Mouse (Mus musculus): ENCODE measurements around the gene Nrcam.
A peak's percentile ranks its signal among the peaks of the same experiment; 100 is the strongest.
"Not testable (repeated sequence)": the region's sequence is repeated elsewhere in the genome, so short reads cannot be mapped to it uniquely, and the experiment has no call there.

Gene Nrcam

DNA sequence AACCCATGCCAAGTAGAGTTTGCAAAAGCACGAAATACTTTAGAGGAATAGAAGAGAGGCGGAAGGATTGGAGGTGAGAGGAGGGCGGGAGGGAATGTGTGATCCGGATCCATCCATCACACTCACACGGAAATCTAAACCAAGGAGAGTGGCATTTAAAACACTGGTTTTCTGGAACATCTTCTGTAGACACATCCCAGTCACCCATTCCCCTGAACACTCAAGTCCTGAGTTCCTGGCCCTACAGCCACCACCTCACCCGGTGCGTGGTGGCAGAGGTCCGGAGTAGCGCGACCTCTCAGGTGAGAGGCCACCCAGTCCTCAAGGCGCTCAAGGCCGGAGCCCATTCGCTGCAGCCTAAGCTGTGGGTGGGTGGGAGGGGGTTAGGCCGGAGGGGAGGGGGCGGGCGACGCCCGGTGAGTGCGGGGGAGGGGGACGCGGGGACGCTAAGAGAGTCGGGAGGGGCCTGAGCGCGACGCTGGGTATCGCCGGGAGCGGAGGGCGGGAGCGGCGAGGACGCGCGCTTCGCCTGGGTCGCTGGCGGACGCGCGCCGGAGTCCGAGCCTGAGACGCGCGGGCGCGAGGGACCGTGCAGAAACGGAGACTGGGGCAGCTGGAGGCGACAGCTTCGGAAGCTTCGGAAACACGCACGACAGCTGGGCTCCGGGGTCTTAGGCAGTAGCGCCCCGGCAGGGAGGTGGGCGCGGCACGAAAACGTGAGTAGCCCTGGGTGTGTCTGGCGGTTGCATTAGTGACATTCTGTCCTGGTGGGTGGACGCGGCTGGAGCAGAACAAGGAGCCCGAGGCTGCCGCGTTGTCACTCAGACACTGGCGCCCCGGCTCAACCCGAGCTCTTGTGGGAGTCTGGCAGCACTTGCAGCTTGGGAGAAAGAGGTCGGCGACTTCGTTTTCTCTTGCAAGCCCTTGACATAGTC is at the start of gene Nrcam:
Gene Nrcam (plus strand): TSS at position 505 of the 935 bp plus-strand sequence.
- DNase-seq = peak; percentile 86 to 91

DNA sequence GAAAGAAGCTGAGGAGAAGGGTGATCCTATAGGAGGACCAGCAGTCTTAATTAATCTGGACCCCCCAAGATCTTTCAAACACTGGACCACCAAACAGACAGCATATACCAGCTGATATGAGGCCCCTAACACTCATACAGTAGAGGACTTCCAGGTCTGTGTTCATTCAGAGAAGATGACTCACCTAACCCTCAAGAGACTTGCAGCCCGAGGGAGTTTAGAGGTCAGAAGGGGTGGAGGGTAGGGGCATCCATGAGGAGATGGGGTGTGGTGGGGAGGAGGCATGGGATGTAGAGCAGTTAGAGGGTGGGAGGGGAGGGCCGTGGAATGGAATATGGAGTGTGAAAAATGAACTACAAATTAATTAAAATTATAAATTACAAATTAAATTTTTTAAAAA is 48.5 kb upstream of the Nrcam start:
- DNase-seq = not testable (repeated sequence)

DNA sequence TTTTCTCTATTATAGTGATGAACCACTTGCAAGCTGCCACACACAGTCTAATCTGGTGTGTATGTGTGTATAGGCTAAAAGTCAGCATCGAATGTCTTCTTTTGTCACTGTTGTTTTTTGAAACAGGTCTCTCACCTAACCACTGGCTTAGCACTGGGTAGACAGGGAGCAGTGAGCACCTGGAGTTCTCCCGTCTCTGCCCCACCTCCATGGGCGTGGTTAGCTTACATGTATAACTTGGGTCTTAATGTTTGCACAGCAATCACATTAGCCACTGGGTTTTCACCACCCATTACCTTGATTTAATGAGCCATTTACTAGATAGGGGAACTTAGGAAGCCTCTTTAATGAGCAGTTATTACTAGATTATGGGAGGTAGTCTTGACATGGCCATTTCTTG is 47.2 kb upstream of the Nrcam start:
- DNase-seq = no peak

DNA sequence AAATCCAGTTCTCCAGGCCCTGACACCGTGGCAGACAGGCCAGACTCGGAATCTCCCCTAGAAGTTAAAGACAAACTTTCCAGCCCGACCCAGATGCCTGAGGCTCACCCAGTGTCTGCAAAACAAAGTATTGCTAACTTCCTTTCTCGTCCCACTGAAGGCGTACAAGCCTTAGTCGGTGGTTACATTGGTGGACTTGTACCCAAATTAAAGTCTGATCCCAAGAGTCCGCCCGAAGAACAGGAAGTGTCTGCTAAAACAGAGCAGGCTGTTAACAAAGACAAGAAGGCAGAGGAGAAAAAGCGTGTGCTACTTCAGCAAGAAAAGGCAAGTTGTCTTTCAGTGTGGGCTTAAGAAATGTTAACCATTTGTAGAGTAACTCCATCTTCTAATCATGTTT is 45.3 kb upstream of the Nrcam start:
- no peak for DNase-seq

DNA sequence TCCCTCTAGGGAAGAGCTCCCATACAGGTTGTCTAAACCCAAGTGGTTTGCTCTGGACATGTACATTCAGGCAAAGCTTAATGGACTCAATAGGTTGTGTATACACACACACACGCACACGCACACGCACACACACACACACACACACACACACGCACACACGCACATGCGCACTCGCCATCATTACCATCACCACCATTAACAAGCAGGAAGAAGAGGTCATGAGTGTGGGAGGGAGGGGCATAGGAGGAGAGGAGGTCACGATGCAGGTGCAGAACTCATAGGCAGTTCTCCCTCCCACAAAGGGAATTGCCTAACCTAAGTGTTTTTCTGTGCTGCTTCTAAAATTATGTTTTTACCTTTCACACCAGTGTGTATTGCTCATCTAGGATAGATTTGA is 41.7 kb upstream of the Nrcam start:
- DNase-seq = no peak

DNA sequence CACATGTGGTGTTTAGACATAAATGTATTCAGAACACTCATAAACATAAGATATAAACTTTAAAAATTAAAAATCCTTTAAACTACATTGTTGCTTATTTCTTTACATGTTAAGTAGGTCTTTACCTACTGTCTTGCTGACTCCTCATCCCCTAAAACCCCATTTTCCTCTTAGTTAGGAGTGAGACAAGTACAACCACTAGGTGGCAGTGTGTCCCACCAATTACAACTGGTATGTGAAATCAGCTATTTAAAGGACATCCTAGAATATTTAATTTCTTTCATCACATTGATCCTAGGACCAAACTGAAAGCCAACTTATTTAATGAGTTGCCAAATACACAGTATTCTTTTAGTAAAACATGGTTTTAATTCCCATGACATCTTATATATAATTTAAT is 36.4 kb upstream of the Nrcam start:
- DNase-seq = peak; percentile 88 to 92

DNA sequence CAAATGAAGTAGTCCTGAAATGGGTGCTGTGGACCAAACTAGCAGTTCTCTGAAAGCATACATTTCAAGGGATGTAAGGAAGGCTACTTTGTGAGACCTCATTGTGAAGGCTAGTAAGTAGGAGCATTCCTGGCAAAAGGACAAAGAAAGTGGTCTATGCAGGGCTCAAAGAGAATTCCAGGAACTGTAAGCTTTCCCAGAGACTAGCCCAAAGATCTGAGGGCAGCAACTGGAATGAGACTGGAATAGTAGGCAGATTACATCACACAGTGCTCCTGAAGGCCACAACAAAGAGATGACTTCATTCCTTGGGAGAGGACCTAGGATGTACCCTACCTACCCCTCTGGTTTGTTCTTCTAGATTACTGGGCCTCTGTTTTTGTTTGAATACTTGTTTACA is 27.9 kb upstream of the Nrcam start:
- DNase-seq = no peak

DNA sequence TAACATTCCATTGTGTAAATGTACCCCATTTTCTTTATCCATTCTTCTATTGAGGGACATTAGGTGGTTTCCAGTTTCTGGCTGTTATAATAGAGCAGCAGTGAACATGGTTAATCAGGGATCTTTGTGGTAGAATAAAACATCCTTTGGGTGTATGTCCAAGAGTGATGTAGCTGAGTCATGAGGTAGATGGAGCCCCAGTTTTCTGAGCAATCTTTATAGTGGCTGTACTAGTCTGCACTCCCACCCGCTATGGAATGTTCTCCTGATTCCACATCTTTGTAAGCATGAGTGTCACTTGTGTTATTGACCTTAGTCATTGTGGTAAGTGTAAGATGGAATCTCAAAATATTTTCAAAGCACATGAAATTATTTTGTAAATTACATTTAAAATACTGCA is 24.7 kb upstream of the Nrcam start:
- no peak for DNase-seq

DNA sequence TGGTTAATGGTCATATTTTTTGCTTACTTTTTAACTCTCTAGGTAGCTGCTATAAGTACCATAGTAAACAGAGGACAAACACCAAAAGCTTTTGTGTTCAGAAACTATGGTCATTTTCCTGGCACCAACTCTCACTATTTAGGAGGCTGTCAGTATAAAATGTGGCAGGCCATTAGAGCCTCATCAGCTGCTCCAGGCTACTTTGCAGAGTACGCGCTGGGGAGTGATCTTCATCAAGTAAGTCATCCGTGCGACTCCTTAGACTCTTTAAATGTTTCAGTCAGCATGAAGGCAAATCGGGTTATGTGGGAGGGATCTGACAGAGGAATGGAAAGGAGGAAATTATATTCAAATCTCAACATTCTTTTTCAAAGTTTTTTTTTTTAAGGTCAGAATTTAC is 23.8 kb upstream of the Nrcam start:
- no peak for DNase-seq

DNA sequence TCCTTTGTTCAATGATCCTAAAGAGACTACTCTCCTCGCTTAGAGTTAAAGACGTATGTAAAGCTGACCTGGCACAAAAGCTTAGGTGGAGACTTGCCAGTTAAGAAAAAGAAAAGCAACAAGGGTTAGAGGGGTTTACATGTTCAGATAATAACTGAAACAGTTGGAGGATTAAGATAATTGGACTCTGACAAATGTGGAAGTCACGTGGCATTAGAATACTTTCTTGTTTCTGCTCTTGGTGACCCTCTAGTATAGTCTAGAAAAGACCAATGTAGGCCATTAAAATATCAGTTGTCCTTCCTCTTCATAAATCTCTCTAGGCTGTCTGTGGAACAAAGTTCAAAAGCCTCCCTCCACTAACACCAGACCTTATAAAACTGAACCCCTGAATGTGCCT is 20.5 kb upstream of the Nrcam start:
- DNase-seq = no peak

DNA sequence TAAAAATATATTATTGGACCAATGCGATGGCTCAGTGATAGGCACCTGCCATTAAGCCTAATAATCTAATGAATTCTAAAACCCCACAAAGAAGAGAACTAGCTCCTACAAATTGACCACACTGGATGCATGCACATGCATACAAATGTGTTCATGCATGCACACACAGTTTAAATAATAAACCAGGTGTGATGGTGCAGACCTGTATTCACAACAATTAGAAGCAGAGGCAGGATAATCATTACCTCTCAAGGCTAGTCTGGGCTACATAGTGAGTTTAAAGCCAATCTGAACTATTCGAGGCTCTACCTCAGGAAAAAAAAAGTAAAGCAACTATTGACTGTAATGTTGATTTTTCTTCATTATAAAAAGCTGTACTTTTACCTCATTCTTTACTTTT is 13.5 kb upstream of the Nrcam start:
- DNase-seq = no peak

DNA sequence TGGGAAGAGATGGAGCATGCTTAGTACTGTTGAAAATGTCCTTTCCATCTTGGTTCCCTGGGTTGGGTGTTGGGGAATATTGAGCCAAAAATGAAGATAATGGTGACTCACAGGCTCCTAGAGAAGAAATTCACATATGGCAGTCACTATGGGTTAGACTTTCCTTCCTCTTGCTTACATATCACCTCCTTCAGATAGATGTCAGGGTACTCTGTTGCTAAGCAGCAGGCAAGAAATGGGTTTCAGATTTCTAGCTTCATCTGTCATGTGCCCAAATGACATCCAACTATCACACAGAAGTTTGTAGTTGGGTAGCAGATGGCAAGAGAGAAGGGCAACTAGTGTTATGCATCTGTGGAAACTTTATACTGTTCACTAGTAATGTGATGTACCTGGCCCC is 3.6 kb upstream of the Nrcam start:
- DNase-seq = no peak

DNA sequence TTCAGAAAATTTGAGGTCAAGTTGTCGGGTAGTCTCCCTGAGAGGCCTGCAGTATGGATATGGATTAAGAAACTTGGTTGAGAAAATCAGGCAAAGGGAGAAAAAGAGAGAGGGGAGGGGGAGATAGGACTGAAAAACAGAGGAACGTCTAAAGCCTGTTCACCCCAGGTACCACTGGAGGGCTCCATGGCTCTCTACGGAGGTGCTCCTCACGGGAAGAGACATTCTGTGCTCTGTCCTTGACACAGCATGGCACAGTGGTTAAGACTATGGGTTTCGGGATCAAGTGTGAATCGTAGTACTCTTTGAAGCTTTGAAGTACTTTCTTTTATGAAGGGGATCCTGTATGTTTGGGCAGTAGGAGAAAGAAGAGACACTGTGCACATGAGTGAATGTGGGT is 1.2 kb upstream of the Nrcam start:
- peak; percentile 62 to 72 for DNase-seq

DNA sequence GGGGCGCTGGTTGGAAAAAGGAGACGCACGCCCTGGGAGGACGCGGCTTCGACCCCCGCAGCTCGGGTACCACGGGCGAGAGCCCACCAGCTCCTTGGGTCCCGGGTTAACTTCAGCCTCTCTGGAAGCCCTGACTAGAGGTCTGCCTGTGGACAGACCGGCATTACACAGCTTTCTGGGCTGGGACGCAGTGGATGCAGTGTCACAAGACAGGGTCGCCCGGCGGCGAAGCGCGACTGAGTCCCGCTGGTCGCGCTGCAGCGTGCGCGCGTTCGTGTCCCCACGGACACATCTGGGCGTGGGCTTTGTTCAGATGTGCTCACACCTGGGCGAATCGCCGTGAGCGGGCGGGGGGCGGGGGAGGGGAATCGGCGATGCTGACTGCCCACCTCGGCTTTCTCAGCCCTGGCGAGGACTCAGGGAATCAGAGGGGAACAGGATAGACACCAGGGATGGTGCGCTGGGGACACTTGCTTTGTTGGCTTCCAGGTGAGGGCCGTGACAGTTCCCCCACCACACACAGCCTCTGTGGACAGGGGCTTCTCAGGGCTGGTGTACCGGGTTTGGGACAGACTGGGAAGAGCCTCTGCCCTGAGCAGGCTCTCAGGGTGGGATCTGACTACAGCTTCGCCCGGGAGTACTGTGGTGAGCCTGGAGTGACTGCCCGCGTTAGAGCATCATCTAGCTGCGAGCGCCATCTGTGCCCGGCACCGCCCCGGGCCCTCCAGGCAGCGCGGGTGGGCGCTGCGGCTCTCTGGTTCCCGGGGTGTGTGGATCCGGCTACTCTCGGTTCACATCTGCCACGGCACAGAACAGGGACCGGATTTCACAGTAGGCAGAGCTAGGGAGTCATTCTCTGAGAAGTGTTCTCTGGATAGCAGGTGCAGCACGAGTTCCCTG is 881 bp downstream of the Nrcam start:
- DNase-seq = peak; percentile 68 to 76

DNA sequence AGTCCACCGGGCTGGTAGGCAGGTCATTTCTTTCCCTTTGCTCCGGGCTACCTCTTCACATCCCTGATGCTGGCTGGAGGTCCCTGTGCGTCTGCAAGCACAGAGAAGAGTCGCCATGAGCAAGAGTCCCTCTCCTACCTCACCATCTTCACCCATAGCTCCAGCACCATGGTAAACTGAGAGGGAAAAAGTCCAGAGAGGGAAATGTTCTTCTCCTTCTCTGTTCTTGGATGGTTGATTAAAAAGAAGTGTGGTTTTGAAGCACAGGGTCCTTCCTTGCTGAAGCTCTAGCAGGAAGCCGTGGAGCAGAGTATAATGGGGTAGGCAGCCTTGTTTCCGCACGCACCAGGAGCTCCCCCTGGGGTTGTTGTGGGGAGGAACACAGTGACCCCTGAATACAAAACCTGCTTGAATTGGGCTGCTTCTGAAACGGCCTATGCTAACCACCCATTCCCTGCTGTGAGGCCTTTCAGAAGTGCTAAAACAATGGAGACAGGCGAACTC is 1.6 kb downstream of the Nrcam start:
- peak; percentile 42 to 53 for DNase-seq

DNA sequence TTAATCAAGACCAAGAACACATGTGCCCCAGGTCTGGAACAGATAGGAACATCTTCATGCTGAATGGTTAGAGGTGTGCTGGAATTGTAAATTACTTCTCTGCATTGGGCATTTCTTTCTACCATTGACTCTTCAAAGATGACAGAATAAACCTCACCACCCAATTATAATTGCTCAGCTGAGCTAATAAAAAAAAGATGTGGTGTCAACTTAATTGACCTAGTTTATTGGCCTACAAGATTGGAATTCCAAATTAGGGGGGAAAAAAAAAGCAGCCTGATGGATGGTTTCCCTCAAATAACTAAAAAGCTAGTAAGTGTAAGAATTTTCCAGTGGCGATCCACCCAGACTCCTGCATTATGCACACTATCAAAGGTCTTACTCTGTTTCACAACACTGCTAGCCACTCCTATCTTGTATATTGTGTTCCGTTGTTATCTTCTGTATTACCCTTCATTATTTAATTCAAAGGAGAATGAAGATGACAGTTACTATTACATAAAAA is 8.5 kb downstream of the Nrcam start:
- DNase-seq = no peak

DNA sequence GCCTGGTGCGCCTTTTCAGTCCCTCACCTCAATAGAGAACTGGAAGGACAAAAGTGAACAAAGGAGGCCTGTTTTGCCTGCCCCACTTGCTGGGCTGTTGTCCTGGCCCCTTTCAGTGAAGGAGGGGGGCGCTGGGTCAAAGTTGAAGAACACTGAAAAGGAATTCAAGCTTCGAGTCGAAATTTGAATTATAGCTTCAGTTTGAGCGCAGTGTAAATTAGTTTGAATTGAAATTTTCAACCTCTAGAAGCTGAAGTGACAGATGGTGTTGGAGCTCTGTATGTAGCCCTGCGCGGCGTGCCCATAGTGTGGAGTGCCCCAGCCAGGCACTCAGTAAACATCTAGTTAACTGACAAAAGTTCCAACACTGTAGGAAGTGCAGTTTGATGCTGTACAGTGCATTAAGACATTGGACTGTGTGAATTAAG is 9.5 kb downstream of the Nrcam start:
- DNase-seq = peak in 1 of 2 experiments; percentile 26

DNA sequence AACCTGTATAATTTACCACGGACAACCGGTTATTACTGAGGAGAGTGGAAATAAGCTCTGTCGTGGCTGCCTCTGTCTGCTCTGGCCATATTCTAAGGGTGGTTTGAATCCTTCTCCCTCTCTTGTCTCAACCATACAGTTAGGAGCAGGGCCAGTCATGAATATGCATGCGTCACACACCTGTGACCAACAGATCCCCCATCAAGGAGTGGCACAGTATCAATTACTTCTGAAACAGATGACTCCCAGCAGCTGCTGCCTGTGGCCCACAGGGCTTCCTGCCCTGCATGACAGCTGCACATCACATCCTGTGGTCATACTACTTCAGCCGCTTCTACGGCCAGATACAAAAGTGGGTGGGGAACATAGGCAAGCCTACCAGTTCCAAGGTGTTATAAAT is 15.4 kb downstream of the Nrcam start:
- peak; percentile 41 to 42 for DNase-seq

DNA sequence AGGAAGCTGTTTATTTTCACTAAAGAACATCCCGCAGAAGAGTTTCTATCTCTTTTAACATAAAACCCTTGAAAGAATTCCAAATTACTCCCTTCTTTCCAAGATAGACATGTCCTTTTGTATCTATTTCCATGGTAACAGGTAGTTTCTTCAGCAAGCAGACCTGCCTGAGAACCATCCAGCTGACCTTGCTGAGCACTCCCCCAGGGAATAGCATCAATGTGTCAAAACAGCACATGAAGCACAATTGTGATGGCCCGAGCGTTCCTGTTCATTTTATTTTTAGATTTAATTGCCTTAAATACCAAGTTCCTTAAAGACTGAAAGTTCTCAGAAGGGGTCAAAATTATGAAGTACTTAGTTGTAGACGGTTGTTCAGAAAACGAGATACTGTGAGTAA is 16.6 kb downstream of the Nrcam start:
- no peak for DNase-seq

DNA sequence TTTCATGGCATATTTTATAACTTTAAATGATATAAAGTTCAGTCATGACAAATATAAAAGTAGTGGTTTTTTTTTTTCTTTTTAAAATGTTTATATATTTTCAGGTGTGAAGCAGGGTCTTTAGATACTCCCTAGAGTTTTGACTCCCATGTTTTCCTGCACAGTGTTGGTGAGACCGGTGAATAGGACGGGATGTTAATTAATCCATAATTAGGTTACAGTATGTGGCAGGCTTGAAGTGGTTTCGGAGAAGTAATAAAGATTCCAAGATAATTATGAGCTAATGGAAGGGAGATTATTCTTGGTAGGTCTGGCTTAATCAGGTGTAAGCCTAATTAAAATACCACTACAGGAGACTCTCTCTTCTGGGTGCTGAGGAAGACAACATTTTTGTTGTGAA is 17.5 kb downstream of the Nrcam start:
- no peak for DNase-seq

DNA sequence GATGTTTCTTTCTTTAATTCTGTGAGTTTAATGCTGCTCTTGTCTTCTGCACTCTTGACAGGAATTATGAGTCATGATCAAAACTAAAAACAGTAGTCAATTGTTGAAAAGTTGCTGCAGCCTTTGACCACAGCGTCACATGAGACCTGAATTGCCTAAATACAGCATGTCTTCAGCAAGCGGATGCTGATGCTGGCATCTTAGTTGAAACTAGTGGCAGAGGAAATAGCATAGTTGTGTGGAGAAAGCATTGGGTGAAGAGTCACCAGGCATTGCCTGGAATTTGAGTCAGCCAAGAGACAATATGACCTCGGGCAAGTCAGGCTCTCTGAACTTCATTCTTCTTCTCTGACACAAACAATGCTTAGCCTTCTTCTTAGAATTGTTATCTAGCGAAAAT is 26.4 kb downstream of the Nrcam start:
- DNase-seq = no peak

DNA sequence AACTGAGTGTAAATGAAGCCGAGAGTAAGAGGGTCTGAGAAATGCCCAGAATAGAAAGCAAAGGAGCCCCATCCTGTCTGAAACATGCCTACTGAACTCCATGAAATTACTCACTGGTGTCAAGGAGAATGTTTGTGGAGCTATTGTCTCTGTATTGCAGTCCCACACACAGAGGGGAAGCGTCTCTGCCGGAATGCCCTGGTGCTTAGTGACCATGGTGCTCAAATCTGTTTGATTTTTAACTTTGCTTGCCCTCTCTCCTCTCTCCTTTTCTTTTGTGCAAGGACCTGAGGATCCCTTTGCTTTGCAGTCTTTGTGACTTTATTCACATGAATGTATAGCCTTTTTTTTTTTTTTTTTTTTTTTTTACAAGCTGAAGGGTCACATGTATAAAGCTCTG is 28.8 kb downstream of the Nrcam start:
- no peak for DNase-seq

DNA sequence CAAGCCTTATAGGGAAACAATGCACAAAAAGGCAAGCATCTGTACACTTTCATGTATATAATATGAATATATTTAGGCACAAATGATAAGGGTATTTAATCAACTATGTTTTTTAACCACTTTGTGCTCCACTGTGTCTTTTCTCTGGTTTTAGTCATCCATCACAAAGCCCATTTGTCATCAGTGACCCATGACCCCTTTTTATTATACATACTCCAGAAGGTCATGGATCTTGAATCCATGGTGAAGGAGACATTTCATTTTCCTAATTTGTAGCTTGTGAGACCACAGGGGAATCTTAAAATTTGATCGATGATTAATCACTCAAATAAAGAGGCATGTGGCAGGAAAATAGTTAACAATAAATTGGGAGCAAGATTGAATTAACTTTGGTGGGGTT is 29.2 kb downstream of the Nrcam start:
- no peak for DNase-seq
